ENCODE assay signal across 15 mouse cellular contexts in the genomic region with DNA sequence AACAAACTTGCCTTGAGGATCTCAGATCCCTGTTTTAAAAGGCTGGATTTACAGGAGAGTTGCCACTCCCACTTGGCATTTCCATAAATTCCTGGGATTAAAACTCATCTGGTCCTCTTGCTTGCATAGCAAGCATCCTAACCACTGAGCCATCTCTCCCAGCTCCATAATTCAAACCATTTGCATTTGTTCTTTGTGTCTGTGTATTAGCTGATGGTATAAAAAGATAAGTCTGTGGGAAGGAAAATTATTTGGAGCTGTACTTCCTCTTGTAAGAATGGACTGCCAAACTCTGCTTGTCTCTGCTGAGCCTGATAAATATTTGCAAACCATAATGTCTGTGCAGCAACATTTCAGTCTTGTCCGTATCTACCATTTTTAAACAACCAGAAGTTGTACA.
"Had no signal": no experiment of that assay in that cellular context is flagged by ENCODE, and none has a peak within 500 bp of the region (broad histone marks: within the 10 kb centered on the region; RNA-seq: fewer than 3 reads in every experiment).

No protein-coding gene starts in this region.

- H3K4me3 ChIP-seq: kidney, embryonic 15.5 days; limb, embryonic 10.5 days; limb, embryonic 13.5 days; liver, embryonic 12.5 days; liver, embryonic 15.5 days; megakaryocyte, embryonic 14.5 days; midbrain, embryonic 10.5 days; midbrain, embryonic 13.5 days had no signal

- H3K9ac ChIP-seq: kidney, embryonic 15.5 days; limb, embryonic 13.5 days; liver, embryonic 12.5 days; liver, embryonic 15.5 days; midbrain, embryonic 13.5 days had no signal

- H3K27ac ChIP-seq: kidney, embryonic 15.5 days; limb, embryonic 10.5 days; limb, embryonic 13.5 days; liver, embryonic 12.5 days; liver, embryonic 15.5 days; midbrain, embryonic 10.5 days; midbrain, embryonic 13.5 days had no signal

- H3K4me2 ChIP-seq: kidney, embryonic 15.5 days; limb, embryonic 13.5 days; liver, embryonic 12.5 days; liver, embryonic 15.5 days; midbrain, embryonic 13.5 days had no signal

- H3K4me1 ChIP-seq: kidney, embryonic 15.5 days; limb, embryonic 10.5 days; liver, embryonic 12.5 days; liver, embryonic 15.5 days; megakaryocyte, embryonic 14.5 days; midbrain, embryonic 10.5 days; midbrain, embryonic 13.5 days had no signal

- H3K27me3 ChIP-seq: kidney, embryonic 15.5 days; limb, embryonic 13.5 days; liver, embryonic 12.5 days; liver, embryonic 15.5 days; megakaryocyte, embryonic 14.5 days; midbrain, embryonic 13.5 days had no signal

- H3K36me3 ChIP-seq: kidney, embryonic 15.5 days; limb, embryonic 10.5 days; limb, embryonic 13.5 days; liver, embryonic 12.5 days; liver, embryonic 15.5 days; midbrain, embryonic 10.5 days; midbrain, embryonic 13.5 days had no signal

- DNase-seq: kidney, adult 2 months; kidney, postnatal 14 days; kidney, postnatal 4 days; liver; thymus, adult 18-20 months; thymus, postnatal 36 days had no signal

- ATAC-seq: intestine, postnatal 0 days; liver, embryonic 12.5 days; midbrain, embryonic 13.5 days had no signal

- H3K9me3 ChIP-seq: kidney, embryonic 15.5 days; limb, embryonic 10.5 days; limb, embryonic 13.5 days; liver, embryonic 12.5 days; liver, embryonic 15.5 days; megakaryocyte, embryonic 14.5 days; midbrain, embryonic 10.5 days; midbrain, embryonic 13.5 days had no signal
